In the genomic region with DNA sequence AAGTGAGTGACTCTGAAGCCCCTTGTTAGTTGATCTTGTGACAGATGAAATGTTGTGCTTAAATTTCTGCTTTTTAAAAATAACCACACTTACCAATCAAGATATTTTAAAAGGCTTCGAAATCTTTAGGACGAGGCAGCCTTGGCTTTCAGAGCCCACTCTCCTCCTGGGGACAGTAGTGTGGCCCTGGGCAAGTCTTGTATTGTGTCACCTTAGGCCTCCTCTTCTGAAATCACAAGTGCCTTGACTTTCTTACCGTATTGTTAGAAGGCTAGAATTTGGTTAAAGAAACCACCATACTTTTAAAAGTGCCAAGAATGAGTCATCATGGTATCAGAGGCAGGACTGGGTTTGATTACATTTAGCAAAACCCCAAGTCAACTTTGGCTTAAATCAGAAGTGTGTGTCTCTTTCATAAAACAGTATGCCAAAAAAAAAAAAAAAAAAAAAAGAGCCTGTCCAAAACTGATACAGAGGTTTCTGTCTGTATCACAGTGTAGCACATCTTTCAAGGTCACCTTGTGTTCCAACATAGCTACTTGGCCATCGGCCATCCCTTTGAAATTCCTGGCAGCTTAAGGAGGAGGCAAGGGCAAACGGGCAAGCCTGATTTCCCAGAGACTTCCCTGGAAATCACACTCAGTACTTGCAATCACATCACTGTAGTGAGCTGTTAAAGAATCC, we compare ENCODE assay signal across 10 mouse cellular contexts.
DNase-seq lines count a peak whose midpoint lies in the region; ATAC-seq and TF ChIP-seq lines count a peak whose summit lies in the region.
"Had no signal": no experiment of that assay in that cellular context is flagged by ENCODE, and none has a peak within 500 bp of the region (broad histone marks: within the 10 kb centered on the region; RNA-seq: fewer than 3 reads in every experiment).

No protein-coding gene starts in this region.

- H3K9me3 ChIP-seq in liver, postnatal 0 days (ENCODE audit: low read length) = no peaks in the 10 kb centered on the region
- no peaks in the 10 kb centered on the region for H3K9me3 ChIP-seq in liver, embryonic 12.5 days (replicated peaks)
- H3K9me3 ChIP-seq in stomach, postnatal 0 days (ENCODE audit: control insufficient read depth, low read length) = no peaks in the 10 kb centered on the region
- H3K9me3 ChIP-seq in midbrain, embryonic 16.5 days (replicated peaks; ENCODE audit: control insufficient read depth, low read length, poor library complexity, severe bottlenecking) = no peaks in the 10 kb centered on the region
- H3K9me3 ChIP-seq: neural tube, embryonic 12.5 days had no signal

- peaks cover 5% of the 10 kb centered on the region; the same call in 1 of the 2 replicates for H3K4me1 ChIP-seq in liver, postnatal 0 days (ENCODE audit: insufficient read depth)
- peaks cover 24% of the 10 kb centered on the region for H3K4me1 ChIP-seq in liver, embryonic 12.5 days
- H3K4me1 ChIP-seq in kidney, adult 2 months (ENCODE audit: control insufficient read depth, insufficient read depth, low read length) = peaks cover 8% of the 10 kb centered on the region; the same call in 1 of the 2 replicates
- no peaks in the 10 kb centered on the region for H3K4me1 ChIP-seq in stomach, postnatal 0 days (replicated peaks; ENCODE audit: control insufficient read depth, insufficient read depth)
- peaks cover 3% of the 10 kb centered on the region; the same call in 1 of the 2 replicates for H3K4me1 ChIP-seq in midbrain, embryonic 16.5 days (ENCODE audit: control insufficient read depth, insufficient read depth, low read length)
- H3K4me1 ChIP-seq: neural tube, embryonic 12.5 days had no signal

- no peak for TF ChIP-seq CTCF in liver, postnatal 0 days (IDR thresholded peaks at IDR 0.05; ENCODE audit: low read depth)
- no peak for TF ChIP-seq CTCF in kidney, adult 2 months (conservative IDR thresholded peaks at IDR 0.05; ENCODE audit: insufficient read depth, insufficient read length, low read depth, low read length)
- no peak for TF ChIP-seq CTCF in stomach, postnatal 0 days (IDR thresholded peaks at IDR 0.05; ENCODE audit: low read depth)

- ATAC-seq in liver, postnatal 0 days = no peak
- no peak for ATAC-seq in liver, embryonic 12.5 days
- ATAC-seq in stomach, postnatal 0 days (ENCODE audit: low FRiP score, low TSS enrichment) = no peak; the same call in 1 of the 2 replicates
- ATAC-seq in midbrain, embryonic 16.5 days = no peak
- ATAC-seq: hindbrain, embryonic 16.5 days had no signal

- WGBS in liver, postnatal 0 days (ENCODE audit: insufficient replicate concordance) = 65% methylated on average over 5 of the region's 5 CpGs
- 64% methylated on average over 5 of the region's 5 CpGs for WGBS in liver, embryonic 12.5 days (ENCODE audit: insufficient replicate concordance)
- WGBS in kidney, adult 2 months = 48% methylated on average over 5 of the region's 5 CpGs
- 54% methylated on average over 5 of the region's 5 CpGs for WGBS in stomach, postnatal 0 days
- WGBS in midbrain, embryonic 16.5 days = 75% methylated on average over 5 of the region's 5 CpGs

- 0 out of 2 replicates have a peak overlapping the region, but pooled peaks have one; percentile 4 for H3K27ac ChIP-seq in liver, postnatal 0 days (ENCODE audit: low read depth)
- no peak overlapping the region for H3K27ac ChIP-seq in liver, embryonic 12.5 days
- H3K27ac ChIP-seq in kidney, adult 2 months (ENCODE audit: insufficient read depth, low read depth, low read length) = 0 out of 2 replicates have a peak overlapping the region, but pooled peaks have one; percentile 30
- H3K27ac ChIP-seq in stomach, postnatal 0 days (replicated peaks) = no peak overlapping the region
- H3K27ac ChIP-seq in midbrain, embryonic 16.5 days (ENCODE audit: low read length) = no peak overlapping the region
- H3K27ac ChIP-seq: neural tube, embryonic 12.5 days had no signal

- peaks cover 16% of the 10 kb centered on the region for H3K36me3 ChIP-seq in liver, postnatal 0 days (replicated peaks; ENCODE audit: insufficient read depth, low read length)
- peaks cover 22% of the 10 kb centered on the region for H3K36me3 ChIP-seq in liver, embryonic 12.5 days
- H3K36me3 ChIP-seq in kidney, adult 2 months (ENCODE audit: control insufficient read depth, insufficient read depth, low read length) = peaks cover 2% of the 10 kb centered on the region
- peaks cover 4% of the 10 kb centered on the region; the same call in 1 of the 2 replicates for H3K36me3 ChIP-seq in stomach, postnatal 0 days (ENCODE audit: control insufficient read depth, insufficient read depth, low read length)
- H3K36me3 ChIP-seq in midbrain, embryonic 16.5 days (ENCODE audit: control insufficient read depth, insufficient read depth, low read length) = peaks cover 3% of the 10 kb centered on the region

- H3K9ac ChIP-seq in liver, postnatal 0 days (replicated peaks) = no peak overlapping the region
- no peak overlapping the region for H3K9ac ChIP-seq in liver, embryonic 12.5 days
- H3K9ac ChIP-seq in stomach, postnatal 0 days (ENCODE audit: low read length) = no peak overlapping the region
- H3K9ac ChIP-seq in midbrain, embryonic 16.5 days (ENCODE audit: low read depth, low read length) = no peak overlapping the region
- H3K9ac ChIP-seq: neural tube, embryonic 12.5 days had no signal

- no peaks in the 10 kb centered on the region for H3K27me3 ChIP-seq in liver, postnatal 0 days (ENCODE audit: insufficient read depth, low read length)
- no peaks in the 10 kb centered on the region for H3K27me3 ChIP-seq in liver, embryonic 12.5 days (replicated peaks)
- no peaks in the 10 kb centered on the region for H3K27me3 ChIP-seq in kidney, adult 2 months (replicated peaks; ENCODE audit: control insufficient read depth, insufficient read depth, low read length)
- no peaks in the 10 kb centered on the region for H3K27me3 ChIP-seq in stomach, postnatal 0 days (ENCODE audit: control insufficient read depth, insufficient read depth, low read length)
- H3K27me3 ChIP-seq in midbrain, embryonic 16.5 days (ENCODE audit: control insufficient read depth, insufficient read depth, low read depth, low read length) = no peaks in the 10 kb centered on the region
- H3K27me3 ChIP-seq: neural tube, embryonic 12.5 days had no signal

- TF ChIP-seq EP300 in liver, postnatal 0 days (IDR thresholded peaks at IDR 0.05; ENCODE audit: low read depth) = no peak
- TF ChIP-seq EP300 in stomach, postnatal 0 days (optimal IDR thresholded peaks at IDR 0.05) = no peak

- H3K4me3 ChIP-seq in liver, postnatal 0 days (ENCODE audit: low read depth, low read length) = no peak overlapping the region
- no peak overlapping the region for H3K4me3 ChIP-seq in liver, embryonic 12.5 days
- H3K4me3 ChIP-seq in kidney, adult 2 months (ENCODE audit: insufficient read depth, low read depth, low read length) = no peak overlapping the region
- no peak overlapping the region for H3K4me3 ChIP-seq in stomach, postnatal 0 days (ENCODE audit: low read depth, low read length)
- no peak overlapping the region for H3K4me3 ChIP-seq in midbrain, embryonic 16.5 days (ENCODE audit: low read depth, low read length)
- H3K4me3 ChIP-seq: neural tube, embryonic 12.5 days had no signal

- no peak overlapping the region for H3K4me2 ChIP-seq in liver, postnatal 0 days (ENCODE audit: low read depth, low read length)
- H3K4me2 ChIP-seq in liver, embryonic 12.5 days = no peak overlapping the region
- H3K4me2 ChIP-seq in stomach, postnatal 0 days (replicated peaks; ENCODE audit: low read depth) = no peak overlapping the region
- H3K4me2 ChIP-seq in midbrain, embryonic 16.5 days (ENCODE audit: low read length) = no peak overlapping the region
- H3K4me2 ChIP-seq: neural tube, embryonic 12.5 days had no signal

- intact Hi-C loops in left cerebral cortex, postnatal 14 days (cut with DNase I) = no loop called here

- TF ChIP-seq POLR2A in kidney, adult 2 months (IDR thresholded peaks at IDR 0.05; ENCODE audit: low read depth, low read length) = no peak

- DNase-seq in liver, postnatal 0 days = no peak
- peak; percentile 88 to 90 for DNase-seq in adrenal gland, postnatal 36 days
- DNase-seq in kidney, adult 2 months = peak; percentile 89
- peak; percentile 32 for DNase-seq in stomach, postnatal 0 days (ENCODE audit: low spot score)
- DNase-seq in right cerebral cortex, adult 2 months (ENCODE audit: low spot score in 2 of 2) = no peak
- DNase-seq in left cerebral cortex, postnatal 14 days (ENCODE audit: low spot score in 2 of 2) = no peak

Comparison
In these comparisons a context has a peak if more than half of its experiments do, and no peak if none do; other contexts are left out.
1. H3K27ac ChIP-seq: peak in liver, postnatal 0 days (single experiment) and kidney, adult 2 months (single experiment); none in liver, embryonic 12.5 days (single experiment), stomach, postnatal 0 days (single experiment) and midbrain, embryonic 16.5 days (single experiment).
2. DNase-seq: peak in adrenal gland, postnatal 36 days (2 of 2), kidney, adult 2 months (single experiment) and stomach, postnatal 0 days (single experiment); none in liver, postnatal 0 days (single experiment), right cerebral cortex, adult 2 months (0 of 2) and left cerebral cortex, postnatal 14 days (0 of 2).